Mouse (Mus musculus) central nervous system, embryonic 14 days (tissue): ENCODE data around the gene Arfgap3. TPM values are rescaled to one million over a fixed set of nuclear protein-coding genes. Genes with fewer than 3 reads are reported as not detected.

ENCODE experiments used
- polyA plus RNA-seq: library from polyadenylated mRNA; depleted of rRNA; stranded (reverse); fragments of >200 nt; gene quantifications from 2 replicates; pipeline ENCODE4 v1.2.3, GENCODE M21; 2012; rRNA removed

Arfgap3 gene
- polyA plus RNA-seq, result 31.4 and 34.0 TPM in 2 replicates

GRCm38 (mm10) chr15:83349954-83350711 lies at the start of gene Arfgap3:
Arfgap3 (minus strand) TSS chr15:83350247.

GRCm38 (mm10) chr15:83251176-83252004 lies 98.7 kb downstream of the Arfgap3 start, which contains the start of gene A4galt:
A4galt (minus strand) TSS chr15:83251774.

Other genes starting within 250 kb of the Arfgap3 start
- 99.1 and 101 TPM in 2 replicates for gene Rrp7a, start 227.4 kb downstream of the Arfgap3 start, polyA plus RNA-seq
- 88.3 and 95.7 TPM in 2 replicates for gene Poldip3, start 200.9 kb downstream of the Arfgap3 start, polyA plus RNA-seq
- gene Cyb5r3, start 177.7 kb downstream of the Arfgap3 start, polyA plus RNA-seq, result 57.1 and 72.5 TPM in 2 replicates
- 2.3 and 3.1 TPM in 2 replicates for gene A4galt, start 98.5 kb downstream of the Arfgap3 start, polyA plus RNA-seq
- gene Pacsin2, start 114.4 kb upstream of the Arfgap3 start, polyA plus RNA-seq, result 29.1 and 36.8 TPM in 2 replicates
- gene Ttll1, start 160.6 kb upstream of the Arfgap3 start, polyA plus RNA-seq, result 62.6 and 66.3 TPM in 2 replicates
- 1.1 and 1.5 TPM in 2 replicates for gene Bik, start 176.6 kb upstream of the Arfgap3 start, polyA plus RNA-seq
- gene Tspo, start 213.3 kb upstream of the Arfgap3 start, polyA plus RNA-seq, result 9.8 and 12.0 TPM in 2 replicates
- 31.2 and 32.1 TPM in 2 replicates for gene Mcat, start 213.5 kb upstream of the Arfgap3 start, polyA plus RNA-seq
- 38.1 and 40.7 TPM in 2 replicates for gene Ttll12, start 244.9 kb upstream of the Arfgap3 start, polyA plus RNA-seq